Mouse (Mus musculus) cerebellum, postnatal 14 days (tissue): ENCODE results near the gene Ifnar2.

Experiments
- DNase-seq, 2 experiments: peaks; one replicate each; pipeline ENCODE4 v3.0.0; 2021; ENCODE audit warnings: mixed read lengths in 2 of 2

Gene Ifnar2

DNA sequence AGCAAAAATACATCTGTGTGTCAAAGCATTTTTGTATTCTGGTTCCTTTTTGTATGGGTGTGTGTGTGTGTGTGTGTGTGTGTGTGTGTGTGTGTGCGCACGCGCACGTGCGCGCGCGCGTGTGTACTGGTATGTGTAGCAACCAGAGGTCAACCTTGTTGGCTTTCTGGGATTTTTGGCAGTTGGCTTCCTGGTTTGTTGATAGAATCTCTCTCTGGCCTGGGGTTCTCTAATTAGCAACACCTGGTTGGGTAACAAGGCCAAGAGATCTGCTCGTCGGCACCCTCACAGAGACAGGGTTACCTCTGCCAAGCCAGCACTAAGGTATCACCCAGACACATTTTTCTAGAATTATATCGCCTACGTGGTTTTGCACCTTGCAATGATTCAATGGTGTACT is 13.1 kb upstream of the Ifnar2 start:
- no peak for DNase-seq

DNA sequence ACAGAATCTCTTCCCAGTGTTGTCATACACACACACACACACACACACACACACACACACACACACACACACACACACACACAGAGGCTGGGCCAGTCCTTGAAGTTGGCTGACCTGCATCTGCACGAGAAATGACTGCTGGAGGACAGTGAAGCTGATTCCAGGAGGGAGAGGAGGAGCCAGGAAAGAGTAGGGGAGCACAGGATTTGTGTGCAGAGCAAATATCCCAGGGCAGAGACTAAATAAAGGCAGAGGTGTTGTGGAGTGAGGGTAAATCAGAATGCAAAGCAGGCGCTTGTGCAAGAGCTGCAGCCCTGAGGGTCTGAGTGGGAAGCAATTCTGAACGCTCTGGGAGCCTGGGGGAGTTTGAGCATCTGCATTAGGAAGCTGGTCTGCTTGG is 12.4 kb upstream of the Ifnar2 start:
- DNase-seq, result no peak

- DNase-seq, result no peak
Observed at GRCm38 (mm10) chr16:91362006-91362405, 10.6 kb upstream of the Ifnar2 start.

GRCm38 (mm10) chr16:91362616-91363272 is 9.8 kb upstream of the Ifnar2 start:
- no peak for DNase-seq

GRCm38 (mm10) chr16:91363483-91363882 is 9.1 kb upstream of the Ifnar2 start:
- DNase-seq, result no peak

GRCm38 (mm10) chr16:91366567-91366966 is 6.0 kb upstream of the Ifnar2 start:
- DNase-seq, result no peak

- DNase-seq, result no peak
Observed at GRCm38 (mm10) chr16:91367066-91367465, 5.5 kb upstream of the Ifnar2 start.

GRCm38 (mm10) chr16:91373473-91374252 is 1.1 kb downstream of the Ifnar2 start:
- DNase-seq, result no peak

DNA sequence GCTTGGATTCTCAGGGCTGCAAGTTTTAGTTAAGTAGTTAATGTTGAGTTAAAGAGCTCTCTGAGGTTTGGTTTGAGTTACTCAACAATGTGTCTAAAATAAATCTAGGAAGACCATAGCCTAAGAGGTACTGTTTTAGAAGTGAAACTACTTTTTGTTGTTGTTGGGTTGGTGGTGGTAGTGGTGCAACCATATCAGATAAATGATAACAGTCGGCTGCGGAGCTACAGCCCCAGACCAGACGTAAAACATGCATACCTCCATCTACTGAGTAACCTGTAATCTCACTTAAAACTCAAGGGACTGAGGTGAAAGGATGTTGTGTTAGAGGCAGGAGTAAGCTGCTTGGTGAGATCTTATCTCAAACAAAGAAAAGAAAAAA is 1.7 kb downstream of the Ifnar2 start:
- no peak for DNase-seq

DNA sequence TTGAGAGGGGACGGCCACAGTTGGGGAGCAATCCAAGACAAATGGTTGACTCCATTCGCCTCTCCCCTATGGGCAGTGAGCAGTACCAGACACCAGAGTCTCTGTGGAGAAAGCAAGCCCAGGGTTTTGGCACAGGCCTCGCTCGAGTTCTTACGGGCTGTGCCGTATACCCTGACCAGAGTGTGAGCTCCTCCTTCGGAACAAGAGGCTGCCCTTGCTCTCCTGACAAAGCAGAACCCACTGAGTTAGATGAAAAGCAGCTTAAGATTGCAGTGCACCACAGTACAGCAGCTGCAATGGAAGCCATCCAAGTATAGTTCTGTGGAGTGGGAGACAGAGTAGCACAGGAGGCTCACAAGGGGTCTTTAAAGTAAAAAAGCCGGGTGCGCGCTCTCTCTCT is 4.1 kb downstream of the Ifnar2 start:
- DNase-seq, result no peak

DNA sequence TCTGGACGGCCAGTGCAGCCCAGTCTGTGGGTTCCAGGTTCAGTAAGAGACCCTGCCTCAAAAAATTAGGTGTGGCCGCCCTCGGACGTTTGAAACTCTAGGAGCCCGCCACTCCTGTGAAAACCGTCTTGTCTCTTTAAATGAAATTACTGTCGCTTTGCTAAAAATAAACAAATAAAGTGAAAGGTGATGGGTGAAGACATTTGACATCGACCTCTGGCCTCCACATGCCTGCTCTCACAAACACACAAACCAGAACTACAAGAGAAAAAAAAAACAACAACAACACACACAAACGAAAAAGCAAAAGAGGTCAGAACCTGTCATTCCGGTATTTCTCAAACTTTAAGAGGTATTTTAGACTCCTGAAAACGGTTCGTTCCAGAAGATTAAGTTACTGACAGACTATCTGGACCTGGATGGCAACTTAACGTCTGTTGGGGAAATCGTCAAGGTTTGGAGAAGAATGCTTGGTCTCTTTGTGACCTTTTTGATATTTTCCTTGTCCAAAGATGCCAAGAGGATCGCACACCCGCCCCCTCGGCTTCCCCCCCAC is 5.9 kb downstream of the Ifnar2 start:
- DNase-seq, result no peak

DNA sequence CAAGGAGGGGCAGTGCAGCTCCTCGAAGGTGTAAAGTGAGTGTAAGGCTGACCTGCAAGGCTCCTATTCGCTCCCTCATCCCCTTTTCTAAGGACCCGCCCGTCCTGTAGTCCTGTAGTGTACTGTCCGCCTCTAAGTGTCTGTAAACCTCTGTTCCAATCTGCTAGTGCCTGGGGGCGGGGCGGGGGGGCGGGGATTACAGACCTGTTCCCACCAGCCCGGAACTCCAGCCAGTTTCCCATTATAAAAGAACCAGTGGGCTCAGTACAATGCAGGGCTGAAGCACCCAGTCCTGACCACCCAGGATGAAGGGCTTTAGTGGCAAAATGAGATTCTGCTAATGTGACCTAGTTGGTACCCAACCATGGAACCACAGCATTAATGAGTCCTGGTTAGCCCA is 6.4 kb downstream of the Ifnar2 start:
- no peak for DNase-seq

DNA sequence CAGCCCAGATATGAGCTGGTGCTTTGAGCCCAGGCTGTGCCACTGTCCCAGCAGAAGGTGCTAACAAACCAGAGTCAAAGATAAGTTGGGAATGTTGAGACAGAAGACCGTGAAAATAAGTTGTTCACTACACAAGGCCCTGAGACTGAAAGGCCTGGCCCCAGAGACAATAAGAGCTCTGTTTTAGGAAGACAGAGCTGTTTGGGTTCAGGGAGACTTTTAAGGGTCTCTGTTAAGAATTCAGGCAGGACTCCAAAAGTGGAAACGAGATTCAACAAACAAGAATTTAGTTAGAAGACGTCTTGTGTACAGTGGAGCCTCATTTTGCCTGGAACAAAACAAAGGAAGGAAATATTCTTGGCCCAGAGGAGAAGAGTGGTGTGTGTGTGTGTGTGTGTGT is 6.8 kb downstream of the Ifnar2 start:
- DNase-seq, result no peak

GRCm38 (mm10) chr16:91380151-91380550 is 7.6 kb downstream of the Ifnar2 start:
- no peak for DNase-seq

DNA sequence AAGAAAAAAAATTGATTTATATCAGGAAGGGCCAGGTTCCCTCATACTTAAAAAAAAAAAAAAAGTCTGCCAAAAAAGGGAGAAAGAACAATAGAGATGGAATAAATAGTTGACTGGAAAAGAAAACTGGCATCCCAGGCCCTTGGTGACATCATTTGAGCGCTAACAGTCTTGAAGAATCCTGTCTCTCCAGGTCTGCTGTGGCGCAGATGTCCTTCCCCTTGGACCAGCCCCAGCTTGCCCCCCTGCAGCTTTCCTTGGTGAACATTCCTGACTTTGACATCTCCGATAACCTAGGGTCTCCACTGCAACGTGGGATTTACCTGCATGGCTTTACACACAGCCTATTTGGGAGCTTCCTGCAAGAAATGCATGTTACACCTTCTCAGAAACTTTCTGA is 9.0 kb downstream of the Ifnar2 start:
- no peak for DNase-seq

GRCm38 (mm10) chr16:91382261-91382790 is 9.7 kb downstream of the Ifnar2 start:
- no peak for DNase-seq

- DNase-seq, result no peak
Observed at GRCm38 (mm10) chr16:91384221-91384620, 11.6 kb downstream of the Ifnar2 start.

- DNase-seq, result no peak
Observed at GRCm38 (mm10) chr16:91385621-91386020, 13.0 kb downstream of the Ifnar2 start.

GRCm38 (mm10) chr16:91386419-91387120 is 14.0 kb downstream of the Ifnar2 start:
- DNase-seq, result no peak

DNA sequence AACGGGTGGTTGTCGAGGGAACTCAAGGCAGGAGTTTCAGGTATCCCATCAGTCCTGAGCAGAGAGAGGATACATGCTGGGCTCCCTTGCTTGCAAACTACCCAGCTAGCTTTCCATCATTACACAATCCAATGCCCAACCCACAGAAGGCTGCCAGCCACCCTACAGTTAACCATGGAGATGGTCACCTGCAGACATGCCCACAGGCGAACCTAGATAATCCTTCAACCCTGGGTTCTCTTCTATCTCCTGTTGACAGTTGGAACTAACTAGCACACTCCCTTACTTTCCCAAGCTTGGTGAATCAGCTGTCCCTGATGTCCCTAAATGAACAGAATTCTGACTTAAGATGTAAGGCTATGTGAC is 14.5 kb downstream of the Ifnar2 start:
- no peak for DNase-seq

GRCm38 (mm10) chr16:91390100-91390499 is 17.5 kb downstream of the Ifnar2 start:
- DNase-seq, result peak in 1 of 2 experiments; percentile 15

- no peak for DNase-seq
Observed at GRCm38 (mm10) chr16:91391421-91391820, 18.8 kb downstream of the Ifnar2 start, which contains the start of gene Gm21970. Gene Gm21970, plus strand, starts transcription at chr16:91391721.

GRCm38 (mm10) chr16:91394826-91395410 is 22.3 kb downstream of the Ifnar2 start:
- DNase-seq, result no peak
